Mouse (Mus musculus): ENCODE results near the gene Zbtb34. TPM values are rescaled to one million over a fixed set of nuclear protein-coding genes. Genes with fewer than 3 reads are reported as not detected.

Gene Zbtb34
- polyA plus RNA-seq, 1 experiment, result 1.6 TPM

DNA sequence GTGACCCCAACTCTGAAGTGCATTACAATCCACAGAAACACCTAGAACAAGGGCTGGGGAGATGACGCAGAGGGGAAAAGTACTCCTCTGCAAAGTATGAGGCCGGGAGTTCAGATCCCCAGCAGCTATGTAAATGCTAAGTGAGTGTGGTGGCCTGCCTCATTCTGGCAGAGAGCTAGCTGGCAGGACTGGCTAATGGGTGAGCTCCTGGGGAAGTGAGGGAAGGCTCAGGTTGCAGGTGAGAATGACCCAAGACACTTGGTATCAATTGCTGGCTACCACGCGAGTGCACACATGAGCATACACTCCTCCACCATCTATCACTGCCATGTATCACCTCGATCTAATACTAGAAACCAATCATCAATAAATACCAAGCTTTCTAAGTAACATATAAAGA lies 25.1 kb upstream of the Zbtb34 start:
- Histone ChIP-seq H3K79me2 (ENCODE audit: control insufficient read depth, insufficient read depth) (peaks cover 44% of the 10 kb centered on the region), H3K4me3 (ENCODE audit: insufficient read depth, poor library complexity, severe bottlenecking) (no peak overlapping the region), H3K36me3 (ENCODE audit: control insufficient read depth, insufficient read depth) (peaks cover 55% of the 10 kb centered on the region), H3K27me3 (ENCODE audit: control insufficient read depth, insufficient read depth, insufficient read length) (no peaks in the 10 kb centered on the region), H3K79me3 (ENCODE audit: low read depth) (no peaks in the 10 kb centered on the region), H3ac (ENCODE audit: control insufficient read depth, insufficient read length, low read depth) (no peak overlapping the region)
- TF ChIP-seq MYOG (IDR thresholded peaks at IDR 0.05; ENCODE audit: control insufficient read depth, extremely low read depth, insufficient read length), result no peak
- TF ChIP-seq MAX (IDR thresholded peaks at IDR 0.05), result no peak
- no peak for TF ChIP-seq CTCF (IDR thresholded peaks at IDR 0.05; ENCODE audit: control insufficient read depth, insufficient read depth, insufficient read length)
- TF ChIP-seq FOSL1 (IDR thresholded peaks at IDR 0.05; ENCODE audit: insufficient read depth, low read length, poor library complexity, severe bottlenecking), result no peak
- TF ChIP-seq USF1 (IDR thresholded peaks at IDR 0.05; ENCODE audit: low read depth), result no peak
- TF ChIP-seq MYOD1 (IDR thresholded peaks at IDR 0.05; ENCODE audit: control insufficient read depth, insufficient read length, low read depth), result no peak
- TF ChIP-seq CEBPB (IDR thresholded peaks at IDR 0.05; ENCODE audit: low read depth), result no peak

- peaks cover 40% of the 10 kb centered on the region for H3K79me2 ChIP-seq (ENCODE audit: control insufficient read depth, insufficient read depth)
- no peak overlapping the region for H3K4me3 ChIP-seq (ENCODE audit: insufficient read depth, poor library complexity, severe bottlenecking)
- TF ChIP-seq FOSL1 (IDR thresholded peaks at IDR 0.05; ENCODE audit: insufficient read depth, low read length, poor library complexity, severe bottlenecking) (no peak), MYOG (IDR thresholded peaks at IDR 0.05; ENCODE audit: control insufficient read depth, extremely low read depth, insufficient read length) (no peak), CEBPB (IDR thresholded peaks at IDR 0.05; ENCODE audit: low read depth) (no peak), MYOD1 (IDR thresholded peaks at IDR 0.05; ENCODE audit: control insufficient read depth, insufficient read length, low read depth) (no peak), USF1 (IDR thresholded peaks at IDR 0.05; ENCODE audit: low read depth) (no peak), MAX (IDR thresholded peaks at IDR 0.05) (no peak), CTCF (IDR thresholded peaks at IDR 0.05; ENCODE audit: control insufficient read depth, insufficient read depth, insufficient read length) (no peak)
- H3K27me3 ChIP-seq (ENCODE audit: control insufficient read depth, insufficient read depth, insufficient read length), result no peaks in the 10 kb centered on the region
- no peak overlapping the region for H3ac ChIP-seq (ENCODE audit: control insufficient read depth, insufficient read length, low read depth)
- H3K36me3 ChIP-seq (ENCODE audit: control insufficient read depth, insufficient read depth), result peaks cover 56% of the 10 kb centered on the region
- no peaks in the 10 kb centered on the region for H3K79me3 ChIP-seq (ENCODE audit: low read depth)
Measured at GRCm38 (mm10) chr2:33455350-33455749, 24.2 kb upstream of the Zbtb34 start.

DNA sequence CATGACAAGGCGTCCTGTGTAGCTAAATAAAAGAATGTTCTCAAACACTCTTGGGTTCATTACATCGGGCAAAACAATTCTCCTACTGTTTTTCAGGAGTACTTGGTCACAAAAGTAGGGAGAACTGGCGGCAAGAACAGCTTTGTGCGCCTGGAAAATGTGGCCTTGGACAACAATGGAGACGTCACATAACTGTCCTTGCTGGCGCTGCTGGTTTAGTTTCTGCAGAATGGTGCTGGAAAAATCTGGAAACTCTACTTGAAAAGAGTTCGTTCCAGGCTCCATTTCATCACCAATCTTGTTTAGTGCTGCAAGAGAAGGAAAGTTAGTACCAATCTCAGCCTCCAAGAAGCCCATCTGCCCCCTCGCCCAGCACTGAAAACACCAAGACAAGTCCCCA lies 23.7 kb upstream of the Zbtb34 start:
- no peak overlapping the region for H3ac ChIP-seq (ENCODE audit: control insufficient read depth, insufficient read length, low read depth)
- H3K4me3 ChIP-seq (ENCODE audit: insufficient read depth, poor library complexity, severe bottlenecking), result no peak overlapping the region
- H3K79me2 ChIP-seq (ENCODE audit: control insufficient read depth, insufficient read depth), result peaks cover 40% of the 10 kb centered on the region
- H3K36me3 ChIP-seq (ENCODE audit: control insufficient read depth, insufficient read depth), result peaks cover 59% of the 10 kb centered on the region
- no peaks in the 10 kb centered on the region for H3K79me3 ChIP-seq (ENCODE audit: low read depth)
- no peaks in the 10 kb centered on the region for H3K27me3 ChIP-seq (ENCODE audit: control insufficient read depth, insufficient read depth, insufficient read length)
- TF ChIP-seq CTCF (IDR thresholded peaks at IDR 0.05; ENCODE audit: control insufficient read depth, insufficient read depth, insufficient read length) (no peak), MYOG (IDR thresholded peaks at IDR 0.05; ENCODE audit: control insufficient read depth, extremely low read depth, insufficient read length) (no peak), FOSL1 (IDR thresholded peaks at IDR 0.05; ENCODE audit: insufficient read depth, low read length, poor library complexity, severe bottlenecking) (no peak), MAX (IDR thresholded peaks at IDR 0.05) (no peak), MYOD1 (IDR thresholded peaks at IDR 0.05; ENCODE audit: control insufficient read depth, insufficient read length, low read depth) (no peak)

DNA sequence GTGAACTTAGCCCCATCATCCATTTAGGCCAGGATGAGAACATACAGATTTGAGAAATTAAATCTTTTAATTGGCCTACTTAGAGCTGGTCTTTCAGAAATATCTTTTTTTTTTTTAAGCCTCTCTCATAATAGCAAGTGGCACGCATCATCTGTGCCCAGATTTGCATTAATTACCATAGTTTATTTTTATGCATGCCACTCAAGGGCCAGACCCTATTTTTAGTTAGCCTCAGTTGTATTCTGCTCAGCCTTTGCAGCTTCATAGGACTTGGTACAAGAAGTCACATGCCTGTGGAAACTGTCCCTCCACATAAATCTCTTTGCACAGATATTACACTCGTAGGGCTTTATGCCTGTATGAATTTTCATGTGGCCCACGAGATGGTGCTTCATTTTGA lies 22.4 kb upstream of the Zbtb34 start:
- TF ChIP-seq CEBPB (IDR thresholded peaks at IDR 0.05; ENCODE audit: low read depth) (no peak), CTCF (IDR thresholded peaks at IDR 0.05; ENCODE audit: control insufficient read depth, insufficient read depth, insufficient read length) (no peak), FOSL1 (IDR thresholded peaks at IDR 0.05; ENCODE audit: insufficient read depth, low read length, poor library complexity, severe bottlenecking) (no peak), MYOG (IDR thresholded peaks at IDR 0.05; ENCODE audit: control insufficient read depth, extremely low read depth, insufficient read length) (no peak)
- peaks cover 53% of the 10 kb centered on the region for H3K36me3 ChIP-seq (ENCODE audit: control insufficient read depth, insufficient read depth)
- no peaks in the 10 kb centered on the region for H3K79me3 ChIP-seq (ENCODE audit: low read depth)
- H3K27me3 ChIP-seq (ENCODE audit: control insufficient read depth, insufficient read depth, insufficient read length), result no peaks in the 10 kb centered on the region
- no peak overlapping the region for H3K4me3 ChIP-seq (ENCODE audit: insufficient read depth, poor library complexity, severe bottlenecking)
- H3K79me2 ChIP-seq (ENCODE audit: control insufficient read depth, insufficient read depth), result peaks cover 32% of the 10 kb centered on the region
- H3ac ChIP-seq (ENCODE audit: control insufficient read depth, insufficient read length, low read depth), result no peak overlapping the region

GRCm38 (mm10) chr2:33452721-33453120 lies 21.6 kb upstream of the Zbtb34 start:
- peaks cover 48% of the 10 kb centered on the region for H3K36me3 ChIP-seq (ENCODE audit: control insufficient read depth, insufficient read depth)
- no peak for TF ChIP-seq USF1 (IDR thresholded peaks at IDR 0.05; ENCODE audit: low read depth)
- no peak for TF ChIP-seq FOSL1 (IDR thresholded peaks at IDR 0.05; ENCODE audit: insufficient read depth, low read length, poor library complexity, severe bottlenecking)
- no peak for TF ChIP-seq MAX (IDR thresholded peaks at IDR 0.05)
- no peak for TF ChIP-seq MYOG (IDR thresholded peaks at IDR 0.05; ENCODE audit: control insufficient read depth, extremely low read depth, insufficient read length)
- no peak for TF ChIP-seq MYOD1 (IDR thresholded peaks at IDR 0.05; ENCODE audit: control insufficient read depth, insufficient read length, low read depth)
- TF ChIP-seq CEBPB (IDR thresholded peaks at IDR 0.05; ENCODE audit: low read depth), result no peak
- TF ChIP-seq CTCF (IDR thresholded peaks at IDR 0.05; ENCODE audit: control insufficient read depth, insufficient read depth, insufficient read length), result no peak
- no peak overlapping the region for H3ac ChIP-seq (ENCODE audit: control insufficient read depth, insufficient read length, low read depth)

DNA sequence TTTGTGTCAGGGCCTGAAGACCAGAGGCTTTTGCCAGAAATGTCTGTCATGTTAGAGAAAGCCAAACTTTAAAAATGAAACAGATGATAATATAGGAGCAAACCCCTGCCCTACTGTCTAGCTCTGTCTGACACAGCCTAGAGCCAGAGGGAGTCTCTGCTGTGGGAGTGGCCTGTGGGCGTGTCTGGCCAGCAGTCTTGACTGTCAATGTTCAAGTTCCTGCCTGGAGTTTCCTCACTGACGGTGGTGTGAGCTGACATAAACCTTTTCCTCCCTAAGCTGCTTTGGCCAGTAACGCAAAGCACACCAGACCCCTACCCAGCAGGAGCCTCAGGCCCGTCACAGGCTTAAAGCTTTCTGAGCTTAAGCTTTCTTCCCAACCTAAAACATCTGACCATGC lies 21.0 kb upstream of the Zbtb34 start:
- H3K79me3 ChIP-seq (ENCODE audit: low read depth), result no peaks in the 10 kb centered on the region
- H3K36me3 ChIP-seq (ENCODE audit: control insufficient read depth, insufficient read depth), result peaks cover 48% of the 10 kb centered on the region
- no peak overlapping the region for H3ac ChIP-seq (ENCODE audit: control insufficient read depth, insufficient read length, low read depth)
- H3K27me3 ChIP-seq (ENCODE audit: control insufficient read depth, insufficient read depth, insufficient read length), result no peaks in the 10 kb centered on the region
- TF ChIP-seq CTCF (IDR thresholded peaks at IDR 0.05; ENCODE audit: control insufficient read depth, insufficient read depth, insufficient read length) (no peak), MAX (IDR thresholded peaks at IDR 0.05) (no peak)
- H3K79me2 ChIP-seq (ENCODE audit: control insufficient read depth, insufficient read depth), result peaks cover 32% of the 10 kb centered on the region
- H3K4me3 ChIP-seq (ENCODE audit: insufficient read depth, poor library complexity, severe bottlenecking), result no peak overlapping the region

More at GRCm38 (mm10) chr2:33452721-33453120, 21.6 kb upstream of the Zbtb34 start:
- no peak overlapping the region for H3K4me3 ChIP-seq (ENCODE audit: insufficient read depth, poor library complexity, severe bottlenecking)
- H3K79me3 ChIP-seq (ENCODE audit: low read depth), result no peaks in the 10 kb centered on the region
- H3K27me3 ChIP-seq (ENCODE audit: control insufficient read depth, insufficient read depth, insufficient read length), result no peaks in the 10 kb centered on the region
- H3K79me2 ChIP-seq (ENCODE audit: control insufficient read depth, insufficient read depth), result peaks cover 32% of the 10 kb centered on the region

Measured in C2C12 (cell line).